Mouse (Mus musculus) adrenal gland, adult 8-10 months (tissue): Measurements from ENCODE around the gene 9530068E07Rik. TPM values are rescaled to one million over a fixed set of nuclear protein-coding genes. Genes with fewer than 3 reads are reported as not detected.
"Not testable (repeated sequence)": the region's sequence is repeated elsewhere in the genome, so short reads cannot be mapped to it uniquely, and the experiment has no call there.

Source experiments
- DNase-seq: peaks from one replicate; pipeline ENCODE4 v3.0.0; 2022
- total RNA-seq, 4 experiments: library from RNA; stranded (reverse); gene quantifications; 2 replicates each; pipeline ENCODE4 v1.2.4; 2022

9530068E07Rik gene
- total RNA-seq, 4 experiments from 2014 or later: 147 to 165 (median 157) TPM

GRCm38 (mm10) chr11:52374340-52374739 lies 21.9 kb upstream of the 9530068E07Rik start:
- peak; percentile 26 for DNase-seq

- peak; percentile 73 for DNase-seq
Measured at GRCm38 (mm10) chr11:52377579-52377978, 18.6 kb upstream of the 9530068E07Rik start.

DNA sequence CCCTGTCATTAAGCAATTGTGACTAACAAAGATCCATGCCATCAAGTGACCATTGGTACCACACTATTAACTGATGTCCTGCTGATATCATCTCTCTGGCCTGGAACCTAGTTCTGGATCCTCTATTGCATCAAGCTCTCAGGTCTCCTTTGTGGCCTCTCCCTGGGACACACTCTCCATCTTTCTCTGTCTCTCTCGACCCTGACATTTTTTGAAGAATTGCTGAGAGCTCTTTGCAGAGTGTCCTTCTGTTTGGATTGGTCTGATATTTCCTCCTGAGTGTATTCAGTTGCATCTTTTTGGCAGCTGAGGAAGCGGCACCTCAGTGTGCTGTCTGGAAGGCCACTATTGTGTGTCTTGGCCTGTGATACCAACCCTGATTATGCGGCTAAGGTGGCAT lies 17.0 kb upstream of the 9530068E07Rik start:
- peak; percentile 52 for DNase-seq

DNA sequence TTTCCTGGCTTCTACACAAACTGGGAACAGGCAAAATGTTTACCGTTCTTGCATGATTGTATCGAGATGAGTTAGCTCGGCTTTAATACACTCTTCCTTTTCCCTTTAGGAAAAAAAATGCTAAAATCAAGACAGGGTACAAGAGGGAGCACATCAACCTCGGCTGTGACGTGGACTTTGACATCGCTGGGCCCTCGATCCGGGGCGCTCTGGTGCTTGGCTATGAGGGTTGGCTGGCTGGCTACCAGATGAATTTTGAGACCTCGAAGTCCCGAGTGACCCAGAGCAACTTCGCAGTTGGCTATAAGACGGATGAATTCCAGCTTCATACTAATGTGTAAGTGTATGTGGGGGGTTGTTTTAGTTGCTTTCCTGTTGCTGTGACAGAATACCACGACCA lies 12.5 kb upstream of the 9530068E07Rik start:
- no peak for DNase-seq

GRCm38 (mm10) chr11:52384667-52385066 lies 11.6 kb upstream of the 9530068E07Rik start:
- no peak for DNase-seq

DNA sequence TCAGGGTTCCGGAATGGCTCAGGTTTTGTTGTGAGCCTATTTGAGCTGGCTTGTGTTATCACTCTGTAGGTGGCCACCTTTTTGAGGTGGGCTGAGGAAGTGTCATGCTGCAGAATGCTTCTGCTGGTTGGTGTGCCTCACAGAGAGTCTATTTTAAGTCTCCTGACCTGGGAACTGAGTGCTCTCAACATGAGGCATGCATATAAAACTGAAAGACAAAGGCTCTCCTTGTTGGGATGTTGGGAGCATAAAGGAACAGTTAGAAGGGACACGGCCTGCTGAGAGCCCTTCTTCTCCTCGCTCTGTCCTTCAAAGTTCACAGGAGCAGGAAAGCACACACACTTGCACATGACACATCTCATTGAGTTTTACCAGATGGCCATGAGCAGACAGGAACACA lies 9.3 kb upstream of the 9530068E07Rik start:
- DNase-seq: no peak

DNA sequence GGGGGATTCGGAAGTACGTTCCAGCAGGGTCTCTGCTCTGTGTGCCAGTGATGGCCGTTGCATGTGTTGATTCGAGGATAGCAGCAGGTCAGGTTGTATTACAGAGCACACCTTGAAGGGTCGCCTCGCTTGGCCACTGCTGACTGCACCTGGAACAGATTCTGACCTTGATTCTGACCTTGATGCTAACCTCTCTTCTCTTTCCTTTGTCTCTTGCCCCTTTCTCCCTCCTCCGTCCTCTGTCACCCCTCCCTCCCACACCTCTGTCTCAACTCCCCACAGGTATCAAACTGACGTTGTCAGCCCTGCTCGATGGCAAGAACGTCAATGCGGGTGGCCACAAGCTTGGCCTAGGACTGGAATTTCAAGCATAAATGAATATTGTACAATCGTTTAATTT lies 8.1 kb upstream of the 9530068E07Rik start:
- DNase-seq: no peak

DNA sequence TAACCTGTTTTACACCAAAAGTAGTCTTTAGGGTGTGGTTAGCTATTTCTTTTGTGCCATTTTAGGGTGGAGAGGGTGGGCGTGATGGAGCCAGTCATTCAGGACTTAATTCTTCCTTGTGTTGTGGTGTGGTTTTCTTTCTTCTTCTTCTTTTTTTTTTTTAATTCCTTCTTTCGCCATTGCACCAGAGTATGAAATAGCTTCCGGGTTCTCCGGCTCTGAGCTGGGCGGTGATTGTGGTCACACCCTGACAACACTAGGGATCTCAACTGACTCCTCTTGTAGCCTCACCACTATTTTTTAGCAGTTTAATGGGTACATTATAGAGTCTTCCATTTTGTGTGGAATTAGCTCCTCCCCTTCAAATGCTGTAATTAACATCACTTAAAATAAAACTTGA lies 7.2 kb upstream of the 9530068E07Rik start:
- not testable (repeated sequence) for DNase-seq

DNA sequence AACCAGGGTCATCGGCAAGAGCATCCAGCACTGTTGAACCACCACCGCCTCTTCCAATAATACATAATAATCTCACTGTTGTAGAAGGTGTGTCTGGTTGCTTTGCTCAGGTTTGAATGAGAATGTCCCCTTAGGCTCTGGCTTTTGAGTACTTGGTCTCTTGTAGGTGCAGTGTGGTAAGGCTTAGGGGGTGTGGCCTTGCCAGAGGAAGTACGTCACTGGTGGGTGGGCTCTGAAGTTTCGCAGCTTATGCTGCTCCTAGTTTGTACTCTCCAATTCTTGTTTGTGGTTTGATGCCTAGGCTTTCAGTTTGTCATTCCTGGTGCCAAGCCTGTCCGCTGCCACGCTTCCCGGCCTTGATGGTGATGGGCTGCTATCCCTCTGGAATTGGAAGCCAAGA lies 6.3 kb upstream of the 9530068E07Rik start:
- DNase-seq: no peak

DNA sequence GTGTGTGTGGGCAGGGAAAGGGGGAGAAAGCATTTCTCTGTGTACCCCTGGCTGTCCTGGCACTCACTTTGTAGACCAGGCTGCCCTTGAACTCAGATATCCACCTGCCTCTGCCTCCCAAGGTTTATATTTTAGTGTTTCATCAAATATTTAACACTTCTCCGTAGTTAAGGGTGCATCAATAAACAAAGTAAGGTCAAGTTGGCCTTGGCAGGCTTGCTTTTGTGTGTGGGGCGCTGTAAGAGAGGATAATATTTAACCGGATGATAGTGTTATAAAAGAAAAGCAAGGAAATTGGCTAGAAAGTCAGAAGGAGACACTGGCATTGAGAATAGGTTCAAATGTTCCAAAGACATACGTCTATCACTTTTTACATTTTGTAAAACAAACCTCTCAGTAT lies 1.7 kb upstream of the 9530068E07Rik start:
- no peak for DNase-seq

DNA sequence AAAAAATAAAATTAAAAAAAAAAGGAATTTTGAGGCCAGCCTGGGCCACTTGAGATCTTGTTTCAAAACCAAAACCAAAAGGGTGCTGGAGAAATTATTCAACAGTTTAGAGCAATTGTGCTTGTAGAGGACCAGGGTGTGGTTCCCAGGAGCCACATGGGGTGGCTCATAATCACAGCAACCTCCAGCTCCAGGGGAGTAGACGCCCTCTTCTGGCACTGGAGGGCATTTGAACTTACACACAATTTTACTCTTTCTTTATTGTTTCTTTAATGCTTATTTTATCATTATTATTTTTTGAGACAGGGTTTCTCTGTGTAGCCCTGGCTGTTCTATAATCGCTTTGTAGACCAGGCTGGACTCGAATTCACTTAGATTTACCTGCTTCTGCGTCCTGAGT lies 885 bp upstream of the 9530068E07Rik start:
- DNase-seq: no peak

DNA sequence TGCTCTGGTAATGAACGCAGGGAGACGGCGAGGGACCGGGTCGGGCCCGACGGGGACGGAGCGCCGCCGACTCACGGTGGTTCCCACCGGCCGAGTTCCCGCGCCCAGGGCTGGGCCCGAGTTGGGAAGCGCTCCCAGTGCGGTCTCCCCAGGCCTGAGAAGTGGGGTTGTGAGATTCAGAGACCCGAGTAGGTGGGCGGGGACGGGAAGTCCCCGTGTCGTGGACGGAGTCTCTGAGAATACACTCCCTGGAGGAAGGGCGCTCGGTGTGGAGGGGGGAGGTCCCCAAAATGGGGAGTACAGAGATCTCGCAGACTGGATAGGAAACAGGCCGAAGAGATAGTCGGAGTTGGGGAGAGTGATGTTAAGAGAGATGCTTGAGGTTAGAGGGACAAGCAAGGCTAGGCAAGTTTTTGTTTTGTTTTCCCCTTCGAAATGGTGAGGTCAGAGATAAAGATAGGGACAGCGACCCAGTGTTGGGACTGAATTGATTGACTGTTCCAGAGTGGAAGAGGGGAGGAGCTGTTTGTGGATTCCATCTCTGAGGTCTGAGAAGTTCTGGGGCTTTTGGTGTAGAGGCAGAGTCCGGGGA lies 465 bp downstream of the 9530068E07Rik start:
- no peak for DNase-seq

DNA sequence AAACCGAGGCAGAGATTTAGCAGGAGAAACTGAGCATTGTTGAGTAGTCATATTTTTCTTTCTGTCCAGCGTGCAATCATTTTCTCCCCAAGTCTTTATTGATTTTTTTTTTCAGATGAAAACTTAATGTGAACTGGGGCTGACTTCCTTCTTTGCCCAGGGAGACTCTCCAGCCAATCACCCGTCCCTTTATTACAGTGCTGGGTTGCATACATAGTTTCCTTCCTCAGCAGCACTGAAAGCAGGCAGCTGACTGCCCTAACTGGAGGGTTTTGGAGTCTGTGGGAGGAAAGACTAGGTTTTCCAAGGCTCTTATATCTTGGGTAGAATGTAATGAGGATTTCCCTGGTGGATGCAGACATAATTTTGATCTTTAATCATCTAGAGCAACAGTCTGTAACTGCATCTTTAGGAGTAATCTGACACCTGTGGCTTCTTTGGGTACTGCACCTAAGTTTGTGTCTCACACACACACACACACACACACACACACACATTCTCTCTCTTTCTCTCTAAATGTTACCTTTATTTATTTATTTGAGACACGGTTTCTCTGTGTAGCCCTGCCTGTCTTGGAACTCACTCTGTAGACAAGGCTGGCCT lies 1.3 kb downstream of the 9530068E07Rik start:
- no peak for DNase-seq

GRCm38 (mm10) chr11:52401476-52401875 lies 5.2 kb downstream of the 9530068E07Rik start:
- no peak for DNase-seq

- no peak for DNase-seq
Measured at GRCm38 (mm10) chr11:52402566-52402965, 6.3 kb downstream of the 9530068E07Rik start.

DNA sequence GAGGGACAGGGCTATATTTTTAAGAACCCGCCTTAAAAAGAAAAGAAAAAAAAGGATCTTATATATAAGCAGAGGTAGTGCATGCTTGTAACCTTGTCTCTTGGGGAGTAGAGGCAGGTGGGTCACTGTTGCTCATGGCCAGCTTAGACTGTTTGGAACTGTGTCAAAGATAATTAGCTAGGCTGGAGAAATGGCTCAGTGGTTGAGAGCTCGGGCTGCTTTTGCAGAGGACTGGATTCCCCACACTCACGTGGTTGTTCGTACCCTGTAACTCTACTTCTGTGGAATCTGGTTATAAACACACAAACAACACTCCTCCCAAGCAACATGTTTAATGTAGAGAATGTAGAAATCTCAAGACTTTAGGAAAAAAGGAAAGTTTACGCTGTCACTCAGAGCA lies 8.0 kb downstream of the 9530068E07Rik start:
- no peak for DNase-seq

DNA sequence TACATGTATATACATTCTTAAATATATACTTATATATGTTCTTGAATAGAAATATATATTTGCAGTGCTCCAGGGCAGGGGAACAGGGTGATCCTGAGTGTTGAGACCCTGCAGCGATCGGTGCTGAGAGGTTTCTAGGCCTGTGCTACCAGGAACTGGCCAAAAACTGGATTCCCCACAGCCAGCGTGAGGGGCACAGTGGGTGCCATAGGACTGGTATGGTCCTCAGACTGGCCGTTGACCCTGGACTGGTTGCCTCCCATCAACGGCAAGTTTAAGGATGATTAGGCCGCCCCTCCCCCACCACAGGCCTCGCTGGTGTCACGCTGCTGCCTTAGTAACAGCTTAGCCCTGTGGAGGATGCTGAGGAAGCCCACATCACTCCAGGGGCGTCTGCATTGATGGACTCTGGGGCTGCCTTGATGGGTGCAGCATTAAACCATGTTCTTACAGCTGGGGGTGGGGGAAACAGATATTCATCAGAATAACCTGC lies 9.0 kb downstream of the 9530068E07Rik start:
- no peak for DNase-seq

DNA sequence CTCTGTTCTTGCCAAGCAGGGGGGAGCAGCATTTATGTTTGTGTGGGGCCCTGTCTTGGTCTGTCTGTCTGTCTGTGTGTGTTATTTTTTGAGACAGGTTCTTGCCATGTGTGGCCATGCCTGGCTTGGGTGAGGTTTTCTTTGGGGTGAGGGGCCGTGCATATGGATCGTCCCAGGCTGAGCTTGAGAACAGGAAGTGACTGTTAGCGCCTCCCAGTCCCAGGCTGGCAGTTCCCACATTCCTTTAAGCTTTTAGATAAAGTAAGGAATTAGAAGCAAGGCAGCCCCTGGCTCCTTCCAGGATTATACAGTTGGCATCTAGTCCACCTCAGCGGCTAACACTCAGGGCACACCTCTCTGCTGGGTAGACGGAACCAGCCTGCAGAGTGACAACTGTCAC lies 13.1 kb downstream of the 9530068E07Rik start:
- DNase-seq: no peak

DNA sequence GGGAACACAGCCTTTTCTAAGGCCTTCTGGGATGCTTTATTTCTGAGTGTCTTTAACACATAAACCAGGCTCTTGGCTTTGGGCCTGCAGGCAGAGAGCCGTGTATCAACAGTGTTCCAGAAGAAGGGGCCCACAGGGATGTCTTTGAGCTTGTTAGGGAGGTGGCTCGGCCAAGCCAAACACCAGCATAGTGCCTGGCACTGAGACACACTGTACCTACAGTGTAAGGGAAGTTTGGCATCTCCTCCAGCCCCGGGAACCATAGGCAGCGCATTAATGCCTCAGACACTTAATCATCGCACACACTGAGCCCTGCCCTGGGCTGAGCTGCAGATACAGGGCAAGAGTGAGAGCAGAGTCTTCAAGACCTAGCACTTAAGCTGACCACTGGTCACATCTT lies 22.1 kb downstream of the 9530068E07Rik start:
- DNase-seq: no peak

- no peak for DNase-seq
Measured at GRCm38 (mm10) chr11:52419246-52419645, 23.0 kb downstream of the 9530068E07Rik start.

DNA sequence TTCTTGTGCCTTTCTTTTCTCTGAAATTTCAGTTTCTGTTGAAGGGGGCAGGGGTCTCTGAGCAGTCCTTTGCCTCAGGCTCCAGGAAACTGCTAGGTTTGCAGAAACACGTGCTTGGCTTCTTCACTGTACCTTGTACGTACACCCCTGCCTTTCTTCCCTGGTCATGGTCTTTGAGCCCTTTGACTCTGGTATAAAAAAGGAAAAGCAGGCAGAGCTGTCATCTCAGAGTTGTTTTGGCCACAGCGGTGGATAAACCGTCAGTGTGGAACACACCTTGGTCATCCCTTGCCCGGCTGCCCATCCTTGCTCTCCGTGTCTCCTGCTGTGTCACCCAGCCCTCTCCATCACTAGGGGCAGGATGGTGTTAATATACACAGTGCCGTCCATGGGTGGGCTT lies 23.6 kb downstream of the 9530068E07Rik start:
- no peak for DNase-seq

DNA sequence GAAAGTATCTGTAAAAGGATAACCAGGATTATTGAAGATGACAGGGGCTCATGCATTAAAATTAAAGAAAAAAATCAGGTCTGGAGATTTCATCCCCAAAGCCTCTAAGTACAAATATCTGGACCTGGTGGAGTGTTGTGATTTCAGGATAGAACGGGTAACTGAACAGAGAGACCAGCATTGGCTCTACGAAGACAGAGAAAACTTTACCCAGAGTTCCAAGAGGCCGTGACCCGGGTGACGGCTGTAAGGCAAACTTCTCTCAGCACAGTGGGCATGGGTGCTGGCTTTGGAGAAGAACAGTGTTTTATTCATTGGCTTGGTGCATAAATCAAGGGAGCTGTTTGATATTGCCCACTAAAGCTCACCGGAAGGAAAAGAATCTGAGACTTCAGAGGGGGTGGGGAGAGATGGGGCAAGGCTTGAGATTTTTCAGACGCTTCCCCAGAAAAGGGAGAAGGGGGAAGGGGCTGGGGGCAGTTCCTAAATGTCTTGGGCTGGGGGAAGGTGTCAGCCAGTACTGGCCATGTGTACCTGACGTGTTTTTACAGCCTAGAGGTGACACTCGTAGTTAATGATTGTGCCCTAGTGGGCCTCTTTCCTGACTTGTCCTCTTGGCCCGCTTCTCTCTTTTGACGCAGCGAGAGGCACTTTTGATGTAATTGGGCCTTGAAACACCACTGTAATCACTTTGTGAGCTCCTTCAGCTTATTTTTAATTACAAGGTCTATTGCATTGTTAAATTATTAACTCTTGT lies 24.2 kb downstream of the 9530068E07Rik start:
- DNase-seq: no peak

- no peak for DNase-seq
Measured at GRCm38 (mm10) chr11:52421053-52421778, 25.0 kb downstream of the 9530068E07Rik start.
